Mouse (Mus musculus) liver, embryonic 14.5 days (tissue): ENCODE results near the gene Samsn1.

Experiments used
- CTCF ChIP-seq: IDR thresholded peaks from 2 replicates; pipeline ENCODE4 v1.5.1; 2016; ENCODE audit warnings: antibody characterized with exemption, low read depth, control low read depth
- EP300 ChIP-seq: IDR thresholded peaks from 2 replicates; pipeline ENCODE4 v1.6.1; 2016; ENCODE audit warnings: antibody characterized with exemption, low read depth

DNA sequence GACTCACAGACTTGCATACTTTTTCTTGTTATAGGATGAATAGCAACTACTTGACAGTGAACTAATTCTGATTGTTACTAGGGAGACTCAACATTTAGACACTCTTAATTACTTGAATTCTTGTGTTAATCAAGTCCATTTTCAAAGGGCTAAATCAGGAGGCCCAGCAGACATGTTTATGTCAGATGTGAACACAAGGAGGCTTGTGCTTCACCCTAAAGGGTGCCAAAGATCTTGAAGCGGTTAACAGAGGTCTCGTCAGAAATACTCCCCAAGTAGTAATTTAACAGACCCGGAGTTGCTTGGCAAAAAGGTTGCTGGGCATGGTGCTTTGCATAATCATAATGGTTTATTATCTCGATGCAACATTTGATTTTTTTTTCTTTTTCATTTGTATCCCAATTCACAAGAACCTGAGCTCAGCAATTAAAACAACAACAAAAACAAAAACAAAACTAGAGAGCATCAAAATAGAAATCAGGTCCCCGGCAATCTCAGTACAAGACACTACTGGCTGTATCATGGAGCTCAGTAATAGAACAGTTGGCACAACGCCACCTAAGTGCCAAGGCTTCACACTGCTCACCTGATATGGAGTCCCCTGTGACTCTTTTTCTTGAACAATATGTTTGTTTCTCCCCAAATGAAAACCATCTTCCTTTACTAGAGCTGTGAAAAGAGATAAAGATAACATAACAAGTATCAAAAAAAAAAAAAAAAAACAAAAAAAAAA lies 51.6 kb downstream of the Samsn1 start:
- TF ChIP-seq CTCF (no peak), EP300 (no peak)
